Mouse (Mus musculus) urinary bladder, postnatal 14 days (tissue): ENCODE measurements at regions not wholly inside any gene's neighbourhood (a gene's known extent, or its start where the extent isn't known, plus 50 kb on each side); places are given as distances from the start of the nearest gene placed in this dataset.
A peak's percentile ranks its signal among the peaks of the same experiment; 100 is the strongest.

ENCODE experiments used
- DNase-seq: peaks from one replicate; pipeline ENCODE4 v3.0.0; 2021; ENCODE audit warnings: low spot score

DNA sequence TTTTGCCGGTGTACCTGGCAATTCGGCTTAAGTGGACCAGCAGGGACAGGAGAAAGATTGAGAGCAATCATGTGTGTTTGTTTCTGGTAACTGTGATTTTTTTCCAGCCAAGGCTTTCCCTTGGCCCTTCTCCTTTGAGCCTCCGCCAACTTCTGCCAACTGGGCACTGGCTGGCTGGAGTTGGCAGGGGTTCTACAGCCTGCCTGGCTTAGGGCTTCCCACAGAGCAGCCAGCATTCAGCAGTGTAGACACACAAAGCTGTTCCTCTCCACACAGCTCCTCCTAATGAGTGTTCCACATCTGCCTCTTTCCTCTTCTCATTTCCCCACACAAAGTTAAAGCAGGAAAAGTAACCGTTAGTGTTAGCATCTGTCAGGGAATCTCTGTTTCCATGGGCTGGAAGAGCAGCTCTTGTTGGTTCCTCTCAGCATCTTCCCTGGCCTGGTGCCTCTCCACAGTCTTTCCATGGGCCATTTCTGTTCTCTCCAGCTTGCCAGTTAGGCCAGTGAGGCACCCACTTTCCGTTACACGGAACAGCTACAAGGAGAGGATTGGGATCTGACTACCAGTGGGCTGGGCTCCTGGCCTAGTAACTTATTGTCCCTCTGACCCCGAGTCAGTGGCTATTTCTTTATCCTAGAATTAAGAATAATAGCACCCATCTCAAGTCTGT lies 68.0 kb upstream of the Rbm24 start:
- DNase-seq = peak; percentile 14

DNA sequence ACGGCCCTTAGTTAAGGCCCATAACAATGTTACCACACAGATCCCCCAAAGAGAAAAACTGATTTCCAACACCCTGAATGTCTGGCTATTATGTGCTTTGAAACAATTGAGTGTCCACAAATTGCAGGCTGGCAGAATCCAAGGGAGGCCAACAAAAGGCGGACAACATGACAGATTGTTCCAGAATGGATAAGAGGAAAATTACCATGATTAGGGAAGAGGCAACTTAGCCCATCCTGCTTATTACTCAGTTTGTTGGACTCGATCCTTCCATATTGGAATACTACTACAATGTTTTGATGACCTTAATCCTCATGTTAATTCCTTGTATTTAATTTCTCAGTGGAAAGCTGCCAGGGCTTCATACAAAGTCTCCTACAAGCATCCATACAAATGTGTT lies 62.9 kb upstream of the Rbm24 start:
- DNase-seq = no peak

DNA sequence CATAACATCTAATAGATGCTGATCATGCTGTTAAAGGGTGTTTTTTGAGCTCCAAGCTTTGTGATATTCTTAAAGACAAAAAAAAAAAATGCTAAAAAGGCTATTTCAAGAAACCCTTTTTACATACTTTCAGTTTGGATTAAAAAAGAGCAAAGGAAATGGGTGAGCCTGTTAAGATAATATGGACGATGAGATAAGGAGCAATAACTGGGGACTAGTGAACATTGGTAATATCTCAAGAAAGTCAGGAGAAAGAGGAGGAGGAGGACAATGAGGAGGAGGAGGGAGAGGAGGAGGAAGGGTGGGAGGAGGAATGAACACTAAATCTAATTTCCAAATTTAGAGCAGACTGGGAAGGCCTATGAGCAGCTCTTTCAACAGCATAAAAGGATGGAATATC lies 62.3 kb upstream of the Rbm24 start:
- DNase-seq = no peak

DNA sequence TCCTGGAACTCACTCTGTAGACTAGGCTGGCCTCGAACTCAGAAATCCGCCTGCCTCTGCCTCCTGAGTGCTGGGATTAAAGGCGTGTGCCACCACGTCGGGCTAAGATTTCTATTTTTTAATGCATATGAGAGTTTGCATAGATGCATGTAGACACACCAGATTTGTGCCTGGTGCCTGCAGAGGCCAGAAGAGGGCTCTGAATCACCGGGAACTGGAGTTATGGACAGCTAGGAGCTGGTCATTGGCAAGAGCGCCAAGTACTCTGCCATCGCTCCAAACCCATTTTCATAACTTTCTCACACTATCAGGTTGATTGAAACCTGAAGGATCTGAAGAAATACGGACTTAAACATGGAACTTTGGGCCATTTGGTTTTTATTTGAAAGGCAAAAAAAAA lies 61.2 kb upstream of the Rbm24 start:
- no peak for DNase-seq

DNA sequence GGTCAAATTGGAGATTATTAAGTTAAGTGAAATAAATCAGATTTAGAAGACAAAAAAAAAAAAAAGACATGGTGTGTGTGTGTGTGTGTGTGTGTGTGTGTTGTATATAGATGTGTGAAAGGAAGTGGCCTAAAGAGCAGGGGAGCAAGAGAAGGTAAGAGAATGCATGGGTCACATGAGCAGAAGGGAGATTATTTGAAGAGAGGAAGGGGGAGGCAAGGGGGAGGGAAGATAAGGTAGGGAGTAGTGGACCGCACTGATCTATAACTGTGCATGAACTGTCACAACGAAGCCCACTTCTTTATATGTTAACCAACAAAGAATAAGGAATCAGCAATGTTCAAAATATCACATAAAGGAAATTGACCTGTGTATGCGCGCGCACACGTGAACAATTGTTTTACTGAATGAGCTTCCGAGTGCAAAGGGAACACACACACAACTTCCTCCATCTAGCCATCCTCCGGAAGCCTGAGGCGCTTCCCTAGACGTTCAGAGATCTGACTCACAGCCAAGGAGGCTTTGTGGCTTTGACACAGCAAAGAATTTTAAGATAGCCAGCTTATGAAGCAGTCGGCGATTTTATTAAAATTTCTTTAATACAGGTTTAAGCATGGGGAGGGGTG lies 57.6 kb upstream of the Rbm24 start:
- no peak for DNase-seq

DNA sequence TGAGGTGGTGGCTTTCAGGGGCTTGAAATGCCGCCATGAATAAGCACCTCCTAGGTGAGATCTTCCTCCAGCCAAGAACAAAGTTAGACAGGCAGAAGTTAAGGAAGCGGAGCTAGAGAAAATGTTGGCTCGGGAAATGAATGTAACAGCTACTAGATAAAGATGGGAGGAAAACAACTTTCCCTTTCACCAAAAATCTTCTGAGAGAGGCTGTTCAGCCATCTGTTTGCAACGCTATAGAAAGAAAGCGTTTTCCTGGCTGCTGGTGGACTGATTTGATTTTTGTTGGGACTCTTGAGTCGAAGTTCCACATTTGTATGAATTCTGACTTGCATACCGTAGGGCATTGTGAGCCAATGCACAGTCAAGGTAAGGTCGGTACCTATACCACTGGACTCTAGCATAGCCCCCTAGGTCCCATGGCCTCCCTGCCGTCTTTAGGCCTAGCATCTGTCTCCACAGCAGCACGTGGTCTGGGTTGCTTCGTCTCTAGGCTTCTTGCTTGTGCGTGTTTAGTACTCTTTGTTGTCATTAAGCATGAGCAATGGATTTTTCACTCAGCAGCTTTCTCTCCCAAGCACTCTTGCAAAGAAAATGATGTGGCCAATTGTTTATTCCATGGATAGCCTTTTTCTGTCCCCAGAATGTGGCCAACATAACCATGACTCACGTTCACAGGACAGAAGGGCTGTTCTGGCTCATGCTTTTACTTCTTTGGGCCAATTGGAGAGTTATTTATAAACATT lies 54.6 kb upstream of the Rbm24 start:
- DNase-seq = no peak

DNA sequence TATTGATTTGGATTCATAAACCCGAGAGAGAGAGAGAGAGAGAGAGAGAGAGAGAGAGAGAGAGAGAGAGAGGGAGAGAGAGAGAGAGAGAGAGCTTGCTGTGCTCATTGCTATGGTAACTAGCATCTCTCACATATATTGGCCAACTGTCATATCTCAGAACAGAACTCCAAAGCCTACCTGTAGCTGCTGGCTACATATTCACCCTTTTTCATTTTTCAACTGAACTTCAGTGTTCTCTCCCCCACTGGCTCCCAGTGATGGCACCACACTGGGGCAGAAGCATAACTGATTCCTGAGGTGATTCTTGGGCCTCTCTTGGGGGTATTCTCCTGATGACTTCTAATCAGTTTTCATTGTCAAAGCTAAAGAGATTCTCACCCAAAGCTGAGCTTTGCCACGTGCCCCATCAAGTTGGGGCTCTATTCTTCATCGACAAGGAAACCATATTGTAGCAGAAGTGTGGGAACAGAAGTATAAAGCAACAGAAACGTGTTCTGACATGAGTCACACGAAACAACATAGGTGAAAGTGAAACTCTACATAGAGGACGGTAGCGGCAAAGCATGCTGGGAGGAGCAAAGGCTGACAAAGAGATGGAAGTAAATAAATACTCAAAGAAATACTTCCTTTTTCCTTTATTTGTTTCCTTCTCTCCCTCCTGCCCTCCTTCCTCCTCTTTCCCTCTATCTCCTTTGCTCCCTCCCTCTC lies 53.9 kb upstream of the Rbm24 start:
- DNase-seq = no peak

DNA sequence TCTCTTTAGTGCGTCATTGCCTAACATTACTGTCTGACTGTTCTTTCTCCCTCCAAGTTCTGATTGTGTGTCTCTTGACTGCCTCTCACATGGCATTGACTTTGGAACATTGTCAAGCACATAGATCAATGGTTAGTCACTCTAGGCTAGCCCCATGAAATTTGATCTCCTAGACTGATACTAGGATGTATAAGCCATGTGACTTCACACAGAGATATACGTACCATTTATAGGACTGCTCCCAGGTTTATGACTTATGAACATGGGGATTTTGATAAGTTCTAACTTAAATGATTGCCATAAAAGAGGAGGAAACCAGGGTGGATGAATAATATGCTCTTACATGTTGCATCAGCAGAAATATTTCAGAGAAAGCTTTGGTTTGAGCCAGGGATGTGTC lies 52.9 kb upstream of the Rbm24 start:
- no peak for DNase-seq
